Mouse (Mus musculus) CH12.LX (cell line): ENCODE measurements around the gene Gpr15. TPM values are rescaled to one million over a fixed set of nuclear protein-coding genes. Genes with fewer than 3 reads are reported as not detected.

Experiments used
- DNase-seq: peaks from one replicate; pipeline ENCODE4 v3.0.0-alpha.2; 2013; ENCODE audit errors: extremely low read depth
- H3K27ac ChIP-seq: 2 replicates; pipeline ENCODE4 v1.5.1; 2012; ENCODE audit warnings: low read depth, mild to moderate bottlenecking, control low read depth, moderate library complexity; ENCODE audit not compliant: insufficient read depth
- H3K27me3 ChIP-seq: replicated peaks from 2 replicates; pipeline ENCODE3; 2012; ENCODE audit warnings: inconsistent platforms
- H3K36me3 ChIP-seq, 2 experiments: replicated peaks in 1 of 2; 2 replicates each; pipeline versions ENCODE3 to v1.6.1; 2012; ENCODE audit warnings: inconsistent platforms in 1 of 2, low read length in 1 of 2, mild to moderate bottlenecking in 1 of 2, mixed read lengths in 1 of 2, moderate library complexity in 1 of 2; ENCODE audit not compliant: control insufficient read depth in 1 of 2, insufficient read depth in 1 of 2
- H3K4me1 ChIP-seq, 2 experiments: 2 replicates each; pipeline ENCODE4 v1.6.1; 2012; ENCODE audit warnings: inconsistent platforms in 1 of 2, moderate library complexity in 1 of 2; ENCODE audit not compliant: insufficient read depth in 2 of 2, control insufficient read depth in 1 of 2
- H3K4me2 ChIP-seq: 2 replicates; pipeline ENCODE4 v1.6.1; 2012; ENCODE audit warnings: low read depth, mild to moderate bottlenecking, control low read depth; ENCODE audit not compliant: poor library complexity, insufficient read depth, severe bottlenecking
- H3K4me3 ChIP-seq, 3 experiments: fragments of 150-350 bp in 1 of 3; sonication (generic) in 1 of 3; replicated peaks in 1 of 3; 2 replicates each; pipeline versions ENCODE3 to v1.5.1; 2011 to 2012; ENCODE audit warnings: low read depth in 2 of 3, low read length in 2 of 3, mild to moderate bottlenecking in 2 of 3, moderate library complexity in 2 of 3, control low read depth in 1 of 3, improper control_type of control experiment in 1 of 3, inconsistent platforms in 1 of 3, mixed read lengths in 1 of 3; ENCODE audit not compliant: poor library complexity in 1 of 3
- H3K79me2 ChIP-seq: replicated peaks from 2 replicates; pipeline ENCODE4 v1.6.1; 2012; ENCODE audit warnings: mild to moderate bottlenecking, moderate library complexity; ENCODE audit not compliant: control insufficient read depth, poor library complexity, insufficient read depth, severe bottlenecking; ENCODE audit errors: extremely low read depth
- H3K9ac ChIP-seq: 2 replicates; pipeline ENCODE4 v1.6.1; 2012; ENCODE audit warnings: low read depth, mild to moderate bottlenecking, control low read depth, moderate library complexity; ENCODE audit not compliant: insufficient read depth
- H3K9me3 ChIP-seq: replicated peaks from 2 replicates; pipeline ENCODE3; 2012; ENCODE audit warnings: low read length, inconsistent platforms, mixed read lengths
- CHD1 ChIP-seq: IDR thresholded peaks from 2 replicates; pipeline ENCODE4 v1.6.1; 2012; ENCODE audit warnings: low read depth, low read length, improper control_type of control experiment, inconsistent platforms
- CHD2 ChIP-seq: IDR thresholded peaks from 2 replicates; pipeline ENCODE4 v1.6.1; 2011; ENCODE audit warnings: low read length, improper control_type of control experiment
- EP300 ChIP-seq: IDR thresholded peaks from 2 replicates; pipeline ENCODE4 v1.6.1; 2011; ENCODE audit warnings: low read length, improper control_type of control experiment
- ETS1 ChIP-seq: conservative IDR thresholded peaks from 2 replicates; pipeline ENCODE4 v1.6.1; 2012; ENCODE audit warnings: low read depth, mild to moderate bottlenecking, inconsistent platforms, low read length, improper control_type of control experiment, moderate library complexity
- HCFC1 ChIP-seq: IDR thresholded peaks from 2 replicates; pipeline ENCODE4 v1.6.1; 2012; ENCODE audit warnings: low read depth, mild to moderate bottlenecking, inconsistent platforms, low read length, improper control_type of control experiment
- IRF4 ChIP-seq: IDR thresholded peaks from 2 replicates; pipeline ENCODE4 v1.6.1; 2014; ENCODE audit warnings: low read depth, mild to moderate bottlenecking, inconsistent platforms, low read length, improper control_type of control experiment
- JUN ChIP-seq: IDR thresholded peaks from 2 replicates; pipeline ENCODE4 v1.6.1; 2011; ENCODE audit warnings: low read depth, mild to moderate bottlenecking, low read length, improper control_type of control experiment, moderate library complexity; ENCODE audit not compliant: insufficient read depth
- JUND ChIP-seq: conservative IDR thresholded peaks from 2 replicates; pipeline ENCODE4 v1.6.1; 2011; ENCODE audit warnings: low read depth, low read length, improper control_type of control experiment
- MAX ChIP-seq: IDR thresholded peaks from 2 replicates; pipeline ENCODE4 v1.6.1; 2011; ENCODE audit warnings: low read length, improper control_type of control experiment
- MXI1 ChIP-seq: IDR thresholded peaks from 2 replicates; pipeline ENCODE4 v1.6.1; 2011; ENCODE audit warnings: mild to moderate bottlenecking, low read depth, low read length, improper control_type of control experiment
- NELFE ChIP-seq: IDR thresholded peaks from 2 replicates; pipeline ENCODE4 v1.6.1; 2011; ENCODE audit warnings: low read depth, low read length, improper control_type of control experiment
- NRF1 ChIP-seq: IDR thresholded peaks from 2 replicates; pipeline ENCODE4 v1.6.1; 2014; ENCODE audit warnings: low read depth, mild to moderate bottlenecking, inconsistent platforms, low read length, improper control_type of control experiment, moderate library complexity
- POLR2AphosphoS2 ChIP-seq: IDR thresholded peaks from 2 replicates; pipeline ENCODE4 v1.6.1; 2011; ENCODE audit warnings: low read depth, low read length, improper control_type of control experiment
- RCOR1 ChIP-seq: conservative IDR thresholded peaks from 2 replicates; pipeline ENCODE4 v1.6.1; 2012; ENCODE audit warnings: low read depth, mild to moderate bottlenecking, inconsistent platforms, low read length, improper control_type of control experiment
- SMC3 ChIP-seq: IDR thresholded peaks from 2 replicates; pipeline ENCODE4 v1.6.1; 2011; ENCODE audit warnings: low read depth, low read length, improper control_type of control experiment
- TCF12 ChIP-seq: IDR thresholded peaks from 2 replicates; pipeline ENCODE4 v1.6.1; 2014; ENCODE audit warnings: low read depth, mild to moderate bottlenecking, inconsistent platforms, low read length, improper control_type of control experiment
- UBTF ChIP-seq: IDR thresholded peaks from 2 replicates; pipeline ENCODE4 v1.6.1; 2012; ENCODE audit warnings: low read depth, mild to moderate bottlenecking, inconsistent platforms, low read length, improper control_type of control experiment, moderate library complexity
- USF2 ChIP-seq: conservative IDR thresholded peaks from 2 replicates; pipeline ENCODE4 v1.6.1; 2011; ENCODE audit warnings: low read depth, low read length, improper control_type of control experiment
- ZC3H11A ChIP-seq: IDR thresholded peaks from 2 replicates; pipeline ENCODE4 v1.6.1; 2012; ENCODE audit warnings: low read depth, mild to moderate bottlenecking, inconsistent platforms, low read length, improper control_type of control experiment
- dilution Hi-C: fragments of 300-500 bp; cut with MboI; formaldehyde crosslinking; loops from 2 replicates; pipeline ENCODE4 v1.14.3; 2020; ENCODE audit warnings: low sequenced_read_pairs; ENCODE audit not compliant: extremely low pct_unique_long_range_greater_than_20kb, extremely low pct_ligation_motif_present
- in situ Hi-C: fragments of 300-500 bp; cut with MboI; formaldehyde crosslinking; loops from 3 replicates; pipeline ENCODE4 v1.14.3; 2019; ENCODE audit warnings: low sequenced_read_pairs, low pct_ligation_motif_present, low pct_unique_long_range_greater_than_20kb, mixed read lengths
- polyA plus RNA-seq: library from polyadenylated mRNA; unstranded; fragments of >175 nt; gene quantifications from 2 replicates; pipeline ENCODE4 v1.2.1, GENCODE M21; 2012; ENCODE audit warnings: low read depth; ENCODE audit not compliant: insufficient read length
- total RNA-seq, 2 experiments: library from RNA; depleted of rRNA; stranded (reverse); fragments of 300-350 nt in 1 of 2; fragments of >200 nt in 1 of 2; gene quantifications; 2 replicates each; pipeline ENCODE4 v1.2.3; 2012 to 2014

The Gpr15 gene
- total and polyA plus RNA-seq, 3 experiments = 3.9 to 13.8 (median 8.3) TPM

DNA sequence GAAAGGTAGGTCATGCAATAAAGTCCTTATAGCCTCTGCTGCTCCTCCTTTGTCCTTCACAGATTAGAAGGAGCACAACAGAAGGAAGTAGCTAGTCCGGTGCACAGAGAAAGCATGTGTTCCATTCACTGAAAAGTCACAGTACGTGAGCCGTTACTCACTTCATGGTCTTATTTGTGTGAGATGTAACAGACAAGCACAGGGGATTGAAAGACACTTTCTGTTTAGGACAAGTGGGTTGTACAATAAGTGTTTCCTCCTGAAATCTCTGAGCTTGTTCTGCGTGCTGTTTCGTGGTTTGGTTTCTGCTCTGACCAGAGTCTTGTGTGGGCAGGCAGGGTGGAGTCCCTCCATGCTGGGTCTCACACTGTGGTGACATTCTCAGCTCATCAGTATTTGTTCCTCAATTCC is 28.5 kb downstream of the Gpr15 start (continued):
- TF ChIP-seq RCOR1 = no peak
- no peak for TF ChIP-seq ZC3H11A
- no peak; the same call in 1 of the 2 replicates for TF ChIP-seq JUN
- peak; percentile 86 for TF ChIP-seq ETS1
- TF ChIP-seq NRF1 = 0 out of 2 replicates have a peak, but pooled peaks have one; percentile 35
- peak; percentile 91 for TF ChIP-seq MXI1
- no peak for TF ChIP-seq USF2
- peak; percentile 83; the same call in 1 of the 2 replicates for TF ChIP-seq POLR2AphosphoS2
- no peak for TF ChIP-seq UBTF
- TF ChIP-seq, all 38 proteins: peak for 23

DNA sequence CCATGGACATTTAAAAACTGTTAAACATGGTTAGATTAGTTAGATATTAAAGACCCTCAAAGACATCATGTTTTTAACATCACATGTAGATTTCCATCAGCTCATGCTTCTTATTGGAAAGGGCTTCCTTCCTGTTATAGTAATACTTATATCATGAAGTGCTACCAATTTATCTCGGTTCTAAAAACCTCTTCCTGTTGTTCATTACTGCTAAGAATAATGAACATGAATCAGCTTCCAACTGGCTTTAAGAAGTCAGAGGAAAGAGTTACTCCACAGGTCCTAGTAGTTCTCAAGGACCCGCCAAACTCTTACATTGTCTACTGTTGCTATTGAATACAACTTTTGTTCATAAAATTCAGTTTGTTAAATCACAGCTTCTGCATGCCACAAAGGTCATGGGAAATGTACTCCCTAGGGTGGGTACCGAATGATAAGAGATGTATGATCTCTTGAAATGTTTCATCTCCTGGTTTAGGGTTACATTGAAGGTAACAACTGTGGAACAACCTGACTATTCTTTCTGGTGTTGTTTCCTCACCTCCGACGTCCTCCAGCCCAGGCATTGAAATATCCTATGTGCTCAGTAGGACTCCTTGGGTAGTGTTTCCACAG is 29.2 kb downstream of the Gpr15 start:
- H3K79me2 ChIP-seq = no peaks in the 10 kb centered on the region
- no peaks in the 10 kb centered on the region for H3K27me3 ChIP-seq
- no peak for DNase-seq
- in situ Hi-C loops = no loop called here
- H3K4me1 ChIP-seq = peaks cover 12 to 54% of the 10 kb centered on the region in 2 experiments
- no peaks in the 10 kb centered on the region for H3K36me3 ChIP-seq
- no peak overlapping the region for H3K4me3 ChIP-seq
- TF ChIP-seq TCF12 = no peak
- no peak for TF ChIP-seq CHD2
- no peak for TF ChIP-seq USF2
- TF ChIP-seq EP300 = peak; percentile 44; the same call in 1 of the 2 replicates
- TF ChIP-seq JUND = no peak
- TF ChIP-seq CHD1 = peak; percentile 67; the same call in 1 of the 2 replicates
- no peak for TF ChIP-seq NELFE
- TF ChIP-seq IRF4 = 0 out of 2 replicates have a peak, but pooled peaks have one; percentile 10
- TF ChIP-seq UBTF = no peak
- TF ChIP-seq HCFC1 = peak; percentile 9; the same call in 1 of the 2 replicates
- TF ChIP-seq SMC3 = no peak
- TF ChIP-seq MAX = no peak
- peak overlapping the region; percentile 62 for H3K9ac ChIP-seq
- H3K4me2 ChIP-seq = peak overlapping the region; percentile 88; the same call in 1 of the 2 replicates
- no peaks in the 10 kb centered on the region for H3K9me3 ChIP-seq
- H3K27ac ChIP-seq = peak overlapping the region; percentile 99
- dilution Hi-C loops = no loop called here
